Mouse (Mus musculus): Measurements from ENCODE around the gene Nfkbie.

Nfkbie gene

GRCm38 (mm10) chr17:45543115-45543514, 12.4 kb upstream of the Nfkbie start:
- DNase-seq (ENCODE audit: low spot score in 2 of 2) = no peak

GRCm38 (mm10) chr17:45544001-45544872, 11.3 kb upstream of the Nfkbie start:
- DNase-seq (ENCODE audit: low spot score in 2 of 2) = no peak

GRCm38 (mm10) chr17:45544873-45545277, 10.6 kb upstream of the Nfkbie start:
- DNase-seq (ENCODE audit: low spot score in 2 of 2) = no peak

GRCm38 (mm10) chr17:45545278-45545961, 10.1 kb upstream of the Nfkbie start:
- DNase-seq (ENCODE audit: low spot score in 2 of 2) = no peak

GRCm38 (mm10) chr17:45546941-45547340, 8.6 kb upstream of the Nfkbie start:
- DNase-seq (ENCODE audit: low spot score in 2 of 2) = no peak

- DNase-seq (ENCODE audit: low spot score in 2 of 2) = no peak
These were observed 7.9 kb upstream of the Nfkbie start for GRCm38 (mm10) chr17:45547461-45548190.

- DNase-seq (ENCODE audit: low spot score in 2 of 2) = peak in 1 of 2 experiments; percentile 82
These were observed 6.7 kb upstream of the Nfkbie start for GRCm38 (mm10) chr17:45548541-45549512.

GRCm38 (mm10) chr17:45549617-45550181, 5.8 kb upstream of the Nfkbie start, which contains the start of gene Tmem151b:
Gene Tmem151b (minus strand): TSS chr17:45549677.
- peak in 1 of 2 experiments; percentile 69 for DNase-seq (ENCODE audit: low spot score in 2 of 2)

- no peak for DNase-seq (ENCODE audit: low spot score in 2 of 2)
These were observed 5.2 kb upstream of the Nfkbie start for GRCm38 (mm10) chr17:45550253-45550652.

GRCm38 (mm10) chr17:45551249-45551796, 4.2 kb upstream of the Nfkbie start:
- no peak for DNase-seq (ENCODE audit: low spot score in 2 of 2)

- peak; percentile 88 to 91 for DNase-seq (ENCODE audit: low spot score in 2 of 2)
These were observed 3.6 kb upstream of the Nfkbie start for GRCm38 (mm10) chr17:45551816-45552451.

GRCm38 (mm10) chr17:45553065-45553464, 2.4 kb upstream of the Nfkbie start:
- DNase-seq (ENCODE audit: low spot score in 2 of 2) = no peak

GRCm38 (mm10) chr17:45554420-45554819, 1.1 kb upstream of the Nfkbie start:
- DNase-seq (ENCODE audit: low spot score in 2 of 2) = no peak

GRCm38 (mm10) chr17:45556107-45556489, 595 bp downstream of the Nfkbie start:
- no peak for DNase-seq (ENCODE audit: low spot score in 2 of 2)

GRCm38 (mm10) chr17:45556514-45557245, 1.2 kb downstream of the Nfkbie start:
- no peak for DNase-seq (ENCODE audit: low spot score in 2 of 2)

- no peak for DNase-seq (ENCODE audit: low spot score in 2 of 2)
These were observed 1.8 kb downstream of the Nfkbie start for GRCm38 (mm10) chr17:45557246-45557824.

GRCm38 (mm10) chr17:45557998-45558862, 2.7 kb downstream of the Nfkbie start:
- no peak for DNase-seq (ENCODE audit: low spot score in 2 of 2)
